Mouse (Mus musculus): ENCODE results near the gene Myl12a. TPM values are rescaled to one million over a fixed set of nuclear protein-coding genes. Genes with fewer than 3 reads are reported as not detected.

Myl12a gene
- polyA plus RNA-seq, 1 experiment from 2014 or later, result 852 TPM

DNA sequence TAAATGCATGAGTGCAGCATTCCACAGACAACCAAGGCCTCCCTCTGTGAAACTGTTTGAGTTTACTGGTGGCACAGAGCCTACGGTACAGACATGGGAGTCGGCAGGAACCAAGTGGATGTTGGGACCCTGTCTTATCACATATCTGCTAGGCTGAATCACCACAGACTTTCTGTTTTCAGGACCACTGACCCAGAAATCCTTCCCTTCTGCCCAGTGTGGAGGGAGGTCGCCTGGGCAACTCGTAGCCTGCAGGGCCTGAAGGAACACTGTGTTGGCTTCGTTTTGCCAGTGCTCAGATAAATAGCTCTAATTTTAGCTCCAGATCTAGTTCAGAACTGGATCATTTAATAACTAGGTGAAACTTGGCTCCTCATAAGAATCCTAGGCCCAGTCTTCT lies 12.2 kb upstream of the Myl12a start:
- DNase-seq (ENCODE audit: low spot score), result no peak
- H3K4me3 ChIP-seq (replicated peaks; ENCODE audit: low read depth, low read length), result no peak overlapping the region
- no peaks in the 10 kb centered on the region for H3K36me3 ChIP-seq (ENCODE audit: insufficient read depth, low read length)
- H3K27ac ChIP-seq, result 0 out of 2 replicates have a peak overlapping the region, but pooled peaks have one; percentile 47
- no peak overlapping the region for H3K9ac ChIP-seq (ENCODE audit: low read depth, low read length)
- ATAC-seq (replicated peaks; ENCODE audit: low FRiP score, low read depth), result no peak
- H3K4me1 ChIP-seq (replicated peaks; ENCODE audit: insufficient read depth, low read length), result peaks cover 10% of the 10 kb centered on the region
- no peak overlapping the region for H3K4me2 ChIP-seq (ENCODE audit: low read length)
- no peaks in the 10 kb centered on the region for H3K27me3 ChIP-seq (ENCODE audit: insufficient read depth, low read length)
- 27% methylated on average over 5 of the region's 5 CpGs for WGBS
- no peak for TF ChIP-seq CTCF (IDR thresholded peaks at IDR 0.05; ENCODE audit: low read depth)
- H3K9me3 ChIP-seq (replicated peaks; ENCODE audit: low read length), result no peaks in the 10 kb centered on the region

DNA sequence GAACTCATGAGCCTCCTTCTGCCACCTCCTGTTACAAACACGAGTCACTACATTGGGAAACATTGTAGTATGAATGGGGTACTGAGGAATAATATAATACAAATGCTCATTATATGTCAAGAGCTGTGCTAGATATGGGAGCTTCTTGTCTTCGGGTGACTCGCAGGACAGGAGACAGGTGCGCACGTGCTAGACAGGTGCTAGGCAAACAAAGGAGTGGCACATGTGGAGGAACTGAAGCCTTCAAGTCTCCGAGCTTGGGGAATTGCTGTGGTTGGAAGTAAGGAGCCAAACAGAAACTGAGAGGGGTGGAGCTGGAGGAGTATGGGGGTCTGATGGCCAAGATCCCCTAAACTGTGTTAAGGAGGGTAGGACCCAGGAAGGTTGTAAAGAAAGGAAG lies 10.4 kb upstream of the Myl12a start:
- H3K9ac ChIP-seq (ENCODE audit: low read depth, low read length), result no peak overlapping the region
- H3K4me2 ChIP-seq (ENCODE audit: low read length), result no peak overlapping the region
- no peak for DNase-seq (ENCODE audit: low spot score)
- no peak overlapping the region for H3K27ac ChIP-seq
- no peak for TF ChIP-seq CTCF (IDR thresholded peaks at IDR 0.05; ENCODE audit: low read depth)
- no peaks in the 10 kb centered on the region for H3K4me1 ChIP-seq (replicated peaks; ENCODE audit: insufficient read depth, low read length)
- ATAC-seq (replicated peaks; ENCODE audit: low FRiP score, low read depth), result no peak
- 86% methylated on average over 6 of the region's 6 CpGs for WGBS
- H3K4me3 ChIP-seq (replicated peaks; ENCODE audit: low read depth, low read length), result no peak overlapping the region
- H3K27me3 ChIP-seq (ENCODE audit: insufficient read depth, low read length), result no peaks in the 10 kb centered on the region
- H3K9me3 ChIP-seq (replicated peaks; ENCODE audit: low read length), result no peaks in the 10 kb centered on the region
- H3K36me3 ChIP-seq (ENCODE audit: insufficient read depth, low read length), result no peaks in the 10 kb centered on the region

DNA sequence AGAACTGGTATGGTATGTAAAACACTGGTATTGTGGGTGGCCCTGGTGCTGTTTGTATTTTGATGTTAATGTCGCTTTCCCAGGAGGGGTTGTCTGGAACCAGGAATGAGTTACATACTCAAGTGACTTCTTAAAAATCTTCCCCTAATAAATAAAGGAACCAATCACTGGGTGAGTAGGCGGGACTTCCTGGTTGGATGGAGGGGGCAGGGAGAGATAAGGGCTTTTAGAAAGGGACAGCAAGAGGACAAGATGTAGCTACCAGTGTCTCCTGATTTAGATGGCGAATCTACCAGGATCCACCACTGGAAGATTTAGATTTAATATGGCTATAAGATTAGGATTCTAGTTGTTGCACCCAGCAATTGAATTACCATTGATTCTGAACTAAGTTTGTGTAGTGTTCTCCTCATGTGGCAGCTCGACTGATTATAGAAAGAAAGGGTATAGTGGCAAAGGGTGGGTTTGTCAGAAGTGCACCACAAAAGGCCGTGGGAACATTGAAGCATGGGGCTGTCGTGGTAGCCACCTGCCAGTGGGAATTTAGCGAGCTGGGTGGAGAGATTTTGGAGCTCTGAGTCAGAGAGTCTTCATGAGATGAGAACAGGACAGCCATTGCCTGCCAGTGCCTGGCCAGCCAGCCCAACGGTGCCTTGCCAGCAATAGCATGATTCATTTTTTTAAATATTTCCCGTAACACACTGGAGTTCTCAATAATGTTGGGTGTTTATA lies 9.4 kb upstream of the Myl12a start:
- TF ChIP-seq CTCF (IDR thresholded peaks at IDR 0.05; ENCODE audit: low read depth), result no peak
- no peaks in the 10 kb centered on the region for H3K27me3 ChIP-seq (ENCODE audit: insufficient read depth, low read length)
- ATAC-seq (replicated peaks; ENCODE audit: low FRiP score, low read depth), result no peak
- H3K9ac ChIP-seq (ENCODE audit: low read depth, low read length), result no peak overlapping the region
- no peaks in the 10 kb centered on the region for H3K36me3 ChIP-seq (ENCODE audit: insufficient read depth, low read length)
- no peak for DNase-seq (ENCODE audit: low spot score)
- H3K4me2 ChIP-seq (ENCODE audit: low read length), result no peak overlapping the region
- no peaks in the 10 kb centered on the region for H3K4me1 ChIP-seq (replicated peaks; ENCODE audit: insufficient read depth, low read length)
- H3K9me3 ChIP-seq (replicated peaks; ENCODE audit: low read length), result no peaks in the 10 kb centered on the region
- no peak overlapping the region for H3K27ac ChIP-seq
- no peak overlapping the region for H3K4me3 ChIP-seq (replicated peaks; ENCODE audit: low read depth, low read length)
- 87% methylated on average over 9 of the region's 9 CpGs for WGBS

DNA sequence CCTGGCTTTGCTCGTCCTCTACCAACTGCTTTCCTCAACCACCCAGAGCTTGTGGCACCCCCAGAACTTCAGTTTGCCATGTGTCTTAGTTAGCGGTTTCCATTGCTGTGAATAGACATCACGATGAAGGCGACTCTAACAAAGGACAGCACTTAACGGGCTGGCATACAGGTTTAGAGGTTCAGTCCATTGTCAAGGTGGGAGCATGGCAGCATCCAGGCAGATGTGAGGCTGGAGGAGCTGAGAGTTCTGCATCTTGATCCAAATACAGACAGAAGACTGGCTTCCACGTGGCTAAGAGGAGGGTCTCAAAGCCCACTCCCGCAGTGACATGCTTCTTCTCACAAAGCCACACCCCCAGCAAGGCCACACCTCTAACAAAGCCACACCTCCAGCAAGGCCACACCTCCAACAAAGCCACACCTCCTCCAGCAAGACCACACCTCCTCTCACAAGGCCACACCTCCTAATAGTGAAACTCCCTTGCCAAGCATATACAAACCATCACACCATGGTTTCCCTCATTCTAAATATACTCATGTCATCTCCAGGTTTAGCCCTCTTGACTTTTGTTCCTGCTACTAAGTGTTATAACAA lies 8.1 kb upstream of the Myl12a start:
- Histone ChIP-seq H3K9ac (ENCODE audit: low read depth, low read length) (no peak overlapping the region), H3K36me3 (ENCODE audit: insufficient read depth, low read length) (no peaks in the 10 kb centered on the region), H3K9me3 (replicated peaks; ENCODE audit: low read length) (no peaks in the 10 kb centered on the region), H3K27ac (no peak overlapping the region), H3K4me2 (ENCODE audit: low read length) (no peak overlapping the region), H3K27me3 (ENCODE audit: insufficient read depth, low read length) (no peaks in the 10 kb centered on the region), H3K4me3 (replicated peaks; ENCODE audit: low read depth, low read length) (no peak overlapping the region), H3K4me1 (replicated peaks; ENCODE audit: insufficient read depth, low read length) (no peaks in the 10 kb centered on the region)
- DNase-seq (ENCODE audit: low spot score), result no peak
- no peak for TF ChIP-seq CTCF (IDR thresholded peaks at IDR 0.05; ENCODE audit: low read depth)
- 0 out of 2 replicates have a peak, but pooled peaks have one; percentile 38 for ATAC-seq (replicated peaks; ENCODE audit: low FRiP score, low read depth)
- 74% methylated on average over 7 of the region's 7 CpGs for WGBS

DNA sequence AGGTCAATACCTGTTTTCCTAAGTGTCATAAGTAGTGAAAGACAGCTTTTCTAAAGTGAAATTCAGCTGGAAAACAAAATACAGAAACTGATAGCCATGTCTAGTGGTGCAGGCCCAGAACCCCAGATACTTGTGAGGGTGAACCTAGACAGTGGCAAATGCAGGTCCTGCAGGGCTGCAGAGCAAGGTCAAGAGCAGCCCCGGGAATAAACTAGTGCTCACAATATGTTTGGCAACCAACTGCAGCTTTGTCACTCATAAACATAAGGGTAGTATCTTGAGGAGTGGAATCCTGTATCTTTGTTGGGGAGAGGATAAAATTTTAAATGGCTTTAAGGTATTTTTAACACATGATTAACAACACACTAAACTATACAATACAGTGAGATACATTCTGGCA lies 7.1 kb upstream of the Myl12a start:
- Histone ChIP-seq H3K4me2 (ENCODE audit: low read length) (no peak overlapping the region), H3K36me3 (ENCODE audit: insufficient read depth, low read length) (no peaks in the 10 kb centered on the region), H3K4me1 (replicated peaks; ENCODE audit: insufficient read depth, low read length) (no peaks in the 10 kb centered on the region), H3K27me3 (ENCODE audit: insufficient read depth, low read length) (no peaks in the 10 kb centered on the region), H3K27ac (no peak overlapping the region), H3K9me3 (replicated peaks; ENCODE audit: low read length) (no peaks in the 10 kb centered on the region), H3K9ac (ENCODE audit: low read depth, low read length) (no peak overlapping the region), H3K4me3 (replicated peaks; ENCODE audit: low read depth, low read length) (no peak overlapping the region)
- no peak for DNase-seq (ENCODE audit: low spot score)
- no peak for ATAC-seq (replicated peaks; ENCODE audit: low FRiP score, low read depth)
- TF ChIP-seq CTCF (IDR thresholded peaks at IDR 0.05; ENCODE audit: low read depth), result no peak
- WGBS, result 76% methylated on average over 1 of the region's 1 CpGs

DNA sequence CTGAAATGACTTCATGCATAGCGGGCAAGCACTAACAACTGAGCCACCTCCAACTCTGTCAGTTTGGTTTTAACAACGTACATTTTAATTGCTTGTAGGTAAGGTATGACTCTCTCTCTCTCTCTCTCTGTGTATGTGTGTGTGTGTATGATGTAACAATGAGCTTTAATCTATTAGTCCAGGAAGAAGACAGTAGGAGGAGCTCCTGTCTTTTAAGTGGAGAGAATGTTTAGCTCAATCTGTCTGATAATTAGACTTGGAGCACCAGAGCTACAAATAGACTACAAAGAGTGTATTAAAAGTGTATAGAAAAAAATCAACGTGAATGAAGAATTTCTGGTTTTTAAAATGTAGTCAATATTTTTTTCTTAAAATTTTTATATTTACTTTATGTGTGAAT lies 6.0 kb upstream of the Myl12a start:
- Histone ChIP-seq H3K9ac (ENCODE audit: low read depth, low read length) (no peak overlapping the region), H3K4me1 (replicated peaks; ENCODE audit: insufficient read depth, low read length) (no peaks in the 10 kb centered on the region), H3K27ac (no peak overlapping the region), H3K27me3 (ENCODE audit: insufficient read depth, low read length) (no peaks in the 10 kb centered on the region), H3K36me3 (ENCODE audit: insufficient read depth, low read length) (no peaks in the 10 kb centered on the region), H3K4me3 (replicated peaks; ENCODE audit: low read depth, low read length) (no peak overlapping the region), H3K4me2 (ENCODE audit: low read length) (no peak overlapping the region), H3K9me3 (replicated peaks; ENCODE audit: low read length) (no peaks in the 10 kb centered on the region)
- WGBS, result 62% methylated on average over 3 of the region's 3 CpGs
- DNase-seq (ENCODE audit: low spot score) (peak; percentile 28), ATAC-seq (replicated peaks; ENCODE audit: low FRiP score, low read depth) (no peak)
- TF ChIP-seq CTCF (IDR thresholded peaks at IDR 0.05; ENCODE audit: low read depth), result peak; percentile 35; the same call in 1 of the 2 replicates
